Mouse (Mus musculus) testis, adult 2 months (tissue): Measurements from ENCODE around the gene Rpl3.

Source experiments
- CTCF ChIP-seq: fragments of 200-500 bp; IDR thresholded peaks from 2 replicates; pipeline ENCODE4 v1.5.1; 2012; ENCODE audit warnings: low read depth, mild to moderate bottlenecking, inconsistent platforms, low read length, moderate library complexity; ENCODE audit not compliant: control insufficient read depth, insufficient read depth, insufficient replicate concordance
- POLR2A ChIP-seq: fragments of 200-500 bp; IDR thresholded peaks from 2 replicates; pipeline ENCODE4 v1.6.1; 2012; ENCODE audit warnings: low read depth, mild to moderate bottlenecking, inconsistent platforms, low read length, moderate library complexity; ENCODE audit not compliant: control insufficient read depth

GRCm38 (mm10) chr15:80136645-80137044, 45.0 kb upstream of the Rpl3 start:
- no peak for TF ChIP-seq CTCF
- no peak for TF ChIP-seq POLR2A
